Mouse (Mus musculus) liver, embryonic 16.5 days (tissue): ENCODE results near the gene Six1. TPM values are rescaled to one million over a fixed set of nuclear protein-coding genes. Genes with fewer than 3 reads are reported as not detected.

ENCODE experiments used
- ATAC-seq: fragments of 200-750 bp; cut with Nextera tagmentation; 2 replicates; pipeline ENCODE4 v1.8.0; 2017; ENCODE audit warnings: low read depth, mild to moderate bottlenecking, moderate number of reproducible peaks, moderate library complexity
- H3K27ac ChIP-seq: fragments of 300-500 bp; sonication (generic); 2 replicates; pipeline ENCODE4 v1.5.1; 2014; ENCODE audit warnings: mild to moderate bottlenecking, low read length
- H3K27me3 ChIP-seq: fragments of 300-500 bp; sonication (generic); 2 replicates; pipeline ENCODE4 v1.6.1; 2014; ENCODE audit warnings: low read depth, low read length, mixed read lengths; ENCODE audit not compliant: control insufficient read depth, insufficient read depth
- H3K36me3 ChIP-seq: fragments of 300-500 bp; sonication (generic); 2 replicates; pipeline ENCODE4 v1.6.1; 2014; ENCODE audit warnings: mild to moderate bottlenecking; ENCODE audit not compliant: control insufficient read depth, insufficient read depth
- H3K4me1 ChIP-seq: fragments of 300-500 bp; sonication (generic); 2 replicates; pipeline ENCODE4 v1.6.1; 2014; ENCODE audit warnings: low read depth, low read length, mixed read lengths; ENCODE audit not compliant: control insufficient read depth
- H3K4me2 ChIP-seq: fragments of 300-500 bp; sonication (generic); 2 replicates; pipeline ENCODE4 v1.6.1; 2014; ENCODE audit warnings: low read depth, low read length, mixed read lengths
- H3K4me3 ChIP-seq: fragments of 300-500 bp; sonication (generic); 2 replicates; pipeline ENCODE4 v1.5.1; 2014; ENCODE audit warnings: low read depth, mild to moderate bottlenecking, low read length
- H3K9ac ChIP-seq: fragments of 300-500 bp; sonication (generic); 2 replicates; pipeline ENCODE4 v1.6.1; 2014; ENCODE audit warnings: low read depth, low read length
- H3K9me3 ChIP-seq: fragments of 300-500 bp; sonication (generic); replicated peaks from 2 replicates; pipeline ENCODE4 v1.6.1; 2016; ENCODE audit warnings: low read length; ENCODE audit not compliant: control insufficient read depth
- WGBS: fragments of 180-500 bp; shearing (Covaris S2); extraction: QIAGEN DNeasy Blood & Tissue Kit; methylation state at CpG from one replicate; pipeline ENCODE4 v1.1.7; 2014; ENCODE audit not compliant: insufficient replicate concordance; 5-methylcytosine and 5-hydroxymethylcytosine counted together
- polyA plus RNA-seq: library from polyadenylated mRNA; unstranded; fragments of >200 nt; fragmentation: Nextera tagmentation; extraction: Ambion mirVana; gene quantifications from 2 replicates; pipeline ENCODE4 v1.2.1, GENCODE M21; 2015

The Six1 gene
- polyA plus RNA-seq, 1 experiment from 2014 or later = 0.24 TPM

DNA sequence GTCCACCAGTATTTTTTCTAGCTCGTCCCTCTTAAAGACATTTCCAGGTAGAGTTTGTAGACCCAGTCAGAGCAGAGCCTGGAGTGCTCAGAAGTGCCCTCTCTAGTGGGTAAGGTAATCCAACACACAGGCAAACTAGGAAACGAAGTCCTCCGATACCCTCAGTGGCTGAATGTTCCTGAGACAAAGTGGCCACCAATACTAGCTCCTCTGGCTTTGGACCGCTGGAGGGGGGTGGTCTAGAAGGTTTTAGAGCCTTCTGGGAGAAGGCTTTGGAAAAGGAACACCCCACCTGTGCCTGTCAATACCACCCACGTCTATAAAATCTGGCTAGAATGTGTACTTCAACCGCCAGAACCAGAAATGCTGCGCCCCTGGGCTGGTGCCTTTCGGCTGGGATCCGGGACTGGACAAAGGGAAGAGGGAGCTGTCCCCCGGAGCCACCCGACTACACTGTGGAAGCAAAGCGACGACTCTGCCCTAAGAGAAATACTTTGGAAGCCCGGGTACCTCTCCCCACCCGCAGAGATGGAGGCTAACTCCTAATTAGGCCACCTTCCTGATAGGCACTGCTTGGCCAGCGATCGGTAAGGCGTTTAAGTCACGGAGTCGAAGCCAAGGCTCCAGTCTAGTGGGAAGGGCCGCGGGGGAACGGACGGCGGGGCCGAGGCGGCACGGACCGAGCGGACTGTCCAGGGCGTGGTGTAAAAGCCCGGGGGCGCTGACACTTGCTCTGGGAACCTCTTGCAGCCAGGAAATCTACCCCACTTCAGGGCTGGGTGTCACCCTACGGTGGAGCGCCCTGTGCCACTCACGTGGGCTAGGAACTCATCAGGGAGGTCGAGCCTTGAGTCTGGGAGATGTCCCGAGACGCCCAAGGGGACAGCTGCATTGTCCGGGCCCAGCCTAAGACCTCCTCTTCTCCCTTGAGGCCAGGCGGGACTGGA, 14.4 kb downstream of the Six1 start:
- no peak for ATAC-seq
- 2% methylated on average over 41 of the region's 41 CpGs for WGBS
- H3K4me3 ChIP-seq = no peak overlapping the region
- no peak overlapping the region for H3K9ac ChIP-seq
- no peaks in the 10 kb centered on the region for H3K36me3 ChIP-seq
- H3K27me3 ChIP-seq = peaks cover 88% of the 10 kb centered on the region
- no peaks in the 10 kb centered on the region for H3K4me1 ChIP-seq
- H3K4me2 ChIP-seq = no peak overlapping the region
- H3K27ac ChIP-seq = no peak overlapping the region
- no peaks in the 10 kb centered on the region for H3K9me3 ChIP-seq

DNA sequence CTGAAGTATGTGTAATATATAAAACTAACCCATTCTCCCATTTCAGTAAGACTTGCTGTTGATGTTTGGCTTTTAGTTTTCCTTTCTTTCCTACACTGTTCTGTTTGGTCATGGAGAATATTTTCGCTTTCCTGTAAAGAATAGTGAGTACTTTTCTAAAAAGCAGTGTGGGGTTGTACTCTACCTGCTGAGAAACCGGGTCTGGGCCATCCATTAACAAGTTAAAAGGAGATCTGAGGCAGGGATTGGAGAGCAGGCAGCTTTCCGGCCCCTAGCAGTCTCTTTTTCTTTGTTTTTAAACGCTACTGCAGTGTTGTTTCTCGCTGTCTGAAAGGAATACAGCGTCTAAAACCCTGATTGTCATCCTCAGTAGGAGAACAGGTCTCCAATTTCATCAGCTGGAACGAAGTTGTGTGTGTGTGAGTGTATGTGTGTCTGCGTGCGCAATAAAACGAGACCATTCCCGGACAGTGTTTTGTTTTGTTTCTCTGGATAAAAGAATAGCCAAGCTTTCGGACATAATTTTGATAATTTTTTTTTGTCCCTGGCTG, 15.2 kb downstream of the Six1 start:
- Histone ChIP-seq H3K27ac (no peak overlapping the region), H3K9ac (no peak overlapping the region), H3K4me2 (no peak overlapping the region), H3K9me3 (no peaks in the 10 kb centered on the region), H3K27me3 (peaks cover 85% of the 10 kb centered on the region), H3K36me3 (no peaks in the 10 kb centered on the region), H3K4me3 (no peak overlapping the region), H3K4me1 (no peaks in the 10 kb centered on the region)
- 3% methylated on average over 12 of the region's 12 CpGs for WGBS
- ATAC-seq = no peak

- no peaks in the 10 kb centered on the region for H3K36me3 ChIP-seq
- 6% methylated on average over 7 of the region's 7 CpGs for WGBS
- no peak overlapping the region for H3K9ac ChIP-seq
- H3K9me3 ChIP-seq = no peaks in the 10 kb centered on the region
- H3K27me3 ChIP-seq = peaks cover 82% of the 10 kb centered on the region
- H3K4me1 ChIP-seq = no peaks in the 10 kb centered on the region
- no peak overlapping the region for H3K27ac ChIP-seq
- ATAC-seq = no peak
- no peak overlapping the region for H3K4me2 ChIP-seq
- no peak overlapping the region for H3K4me3 ChIP-seq
Measured at GRCm38 (mm10) chr12:73037385-73038160, 16.1 kb downstream of the Six1 start.

DNA sequence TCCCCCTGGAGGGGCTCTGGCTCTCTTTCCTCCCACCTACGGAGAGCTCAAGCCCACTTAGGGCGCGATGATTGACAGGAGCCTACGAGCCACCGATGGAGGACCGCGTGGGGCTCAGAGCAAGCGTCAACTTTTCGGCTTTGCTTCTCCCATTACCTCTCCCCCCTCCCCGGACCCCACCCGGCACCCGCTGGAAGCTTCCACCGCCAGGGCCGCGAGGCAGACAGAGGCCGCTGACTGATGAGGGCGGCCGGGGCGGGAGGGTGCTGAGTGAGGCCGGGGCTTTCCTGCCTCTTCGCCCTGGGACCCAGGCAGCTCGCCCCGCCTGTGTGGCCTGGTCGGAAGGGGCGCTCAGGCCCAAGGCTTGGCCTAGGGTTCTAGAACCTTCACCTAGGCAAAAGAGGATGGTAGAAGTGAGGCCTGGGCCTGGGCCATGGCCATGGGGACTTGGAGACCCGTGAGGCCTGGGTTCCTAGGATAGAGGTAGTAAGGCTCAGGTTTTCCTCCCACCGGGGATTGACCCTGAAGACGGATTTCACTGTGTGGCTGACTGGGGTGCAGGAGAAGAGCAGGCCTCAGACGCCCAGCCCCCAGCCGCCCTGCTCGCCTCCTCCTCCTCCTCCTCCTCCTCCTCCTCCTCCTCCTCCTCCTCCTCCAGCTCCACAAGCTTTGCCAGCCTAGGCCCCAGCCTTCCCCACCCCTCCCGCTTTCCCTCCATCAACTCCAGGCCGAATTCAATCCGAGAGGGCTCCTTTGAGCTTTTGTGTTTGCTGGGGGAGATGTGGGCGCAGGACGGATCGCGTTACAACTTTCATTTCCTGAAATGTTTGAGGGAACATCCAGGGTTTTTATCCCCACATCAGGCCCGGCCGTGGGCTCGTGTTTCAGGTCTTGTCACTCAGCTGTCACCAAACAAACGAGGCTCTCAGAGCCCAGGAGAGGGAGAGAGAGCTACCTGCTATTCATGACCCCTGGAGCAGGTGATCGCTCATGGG, 18.5 kb downstream of the Six1 start:
- 7% methylated on average over 43 of the region's 43 CpGs for WGBS

DNA sequence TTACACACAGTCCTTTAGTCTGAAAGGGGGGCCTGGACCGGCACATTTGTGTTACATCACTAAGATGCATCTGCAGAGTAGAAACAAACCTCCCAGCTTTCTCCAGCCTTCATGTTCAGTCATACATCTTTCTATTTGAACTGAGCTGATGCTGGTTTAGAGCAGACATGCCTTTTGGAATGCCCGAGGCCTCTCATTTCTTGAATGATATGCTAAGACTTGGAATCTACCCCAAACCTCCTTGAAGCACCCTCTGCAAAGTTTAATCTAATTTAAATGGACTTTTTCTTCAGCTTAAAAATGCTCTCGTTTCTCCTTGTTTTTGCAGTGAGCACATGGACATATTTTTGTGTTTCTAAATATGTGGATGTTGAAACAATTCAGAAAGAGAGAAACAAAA, 21.0 kb downstream of the Six1 start:
- 46% methylated on average over 3 of the region's 3 CpGs for WGBS

More for the DNA sequence above, 18.5 kb downstream of the Six1 start:
- ATAC-seq = no peak
- H3K4me3 ChIP-seq = no peak overlapping the region
- no peak overlapping the region for H3K27ac ChIP-seq
- no peak overlapping the region for H3K9ac ChIP-seq
- H3K27me3 ChIP-seq = peaks cover 66% of the 10 kb centered on the region
- no peaks in the 10 kb centered on the region for H3K9me3 ChIP-seq
- H3K36me3 ChIP-seq = no peaks in the 10 kb centered on the region
- H3K4me1 ChIP-seq = no peaks in the 10 kb centered on the region
- H3K4me2 ChIP-seq = no peak overlapping the region

GRCm38 (mm10) chr12:73031315-73031714, 22.4 kb downstream of the Six1 start:
- no peak for ATAC-seq
- Histone ChIP-seq H3K9ac (no peak overlapping the region), H3K27ac (no peak overlapping the region), H3K4me2 (no peak overlapping the region), H3K9me3 (no peaks in the 10 kb centered on the region), H3K4me3 (no peak overlapping the region), H3K27me3 (peaks cover 33% of the 10 kb centered on the region), H3K4me1 (no peaks in the 10 kb centered on the region), H3K36me3 (no peaks in the 10 kb centered on the region)
- 13% methylated on average over 4 of the region's 4 CpGs for WGBS

More for the DNA sequence above, 21.0 kb downstream of the Six1 start:
- no peak overlapping the region for H3K4me2 ChIP-seq
- ATAC-seq = no peak
- no peaks in the 10 kb centered on the region for H3K4me1 ChIP-seq
- no peaks in the 10 kb centered on the region for H3K36me3 ChIP-seq
- peaks cover 40% of the 10 kb centered on the region for H3K27me3 ChIP-seq
- no peak overlapping the region for H3K27ac ChIP-seq
- no peak overlapping the region for H3K4me3 ChIP-seq
- H3K9me3 ChIP-seq = no peaks in the 10 kb centered on the region
- no peak overlapping the region for H3K9ac ChIP-seq

DNA sequence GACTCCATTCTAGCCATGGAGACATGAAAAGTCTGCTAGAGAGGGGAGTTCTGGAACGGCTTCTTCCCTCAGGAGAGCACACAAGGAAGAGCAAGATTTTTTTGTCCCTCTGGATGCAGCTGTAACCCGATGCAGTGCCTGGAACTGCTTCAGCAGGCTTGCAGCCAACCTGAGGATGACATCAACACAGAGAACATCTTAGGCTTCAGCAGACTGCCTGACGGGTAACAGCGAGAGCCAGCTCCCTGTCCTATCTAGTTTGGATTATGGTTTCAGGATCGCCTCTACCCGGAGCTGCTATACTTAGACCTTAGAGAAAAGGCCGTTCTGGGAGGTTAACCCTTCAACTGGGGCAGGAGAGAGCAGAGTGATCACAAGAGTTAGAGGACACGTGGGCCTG, 28.2 kb downstream of the Six1 start:
- Histone ChIP-seq H3K4me2 (no peak overlapping the region), H3K4me1 (no peaks in the 10 kb centered on the region), H3K4me3 (no peak overlapping the region), H3K9me3 (no peaks in the 10 kb centered on the region), H3K27ac (no peak overlapping the region), H3K27me3 (no peaks in the 10 kb centered on the region; the same call in 1 of the 2 replicates), H3K36me3 (no peaks in the 10 kb centered on the region), H3K9ac (no peak overlapping the region)
- 66% methylated on average over 8 of the region's 8 CpGs for WGBS
- ATAC-seq = no peak

GRCm38 (mm10) chr12:73020941-73021340, 32.7 kb downstream of the Six1 start:
- Histone ChIP-seq H3K9ac (no peak overlapping the region), H3K4me2 (no peak overlapping the region), H3K4me1 (no peaks in the 10 kb centered on the region), H3K36me3 (no peaks in the 10 kb centered on the region), H3K27me3 (no peaks in the 10 kb centered on the region), H3K4me3 (no peak overlapping the region), H3K9me3 (no peaks in the 10 kb centered on the region), H3K27ac (no peak overlapping the region)
- 5% methylated on average over 4 of the region's 4 CpGs for whole genome bisulfite sequencing
- no peak for ATAC-seq
